Mouse (Mus musculus): ENCODE results near the gene Ap1s2. TPM values are rescaled to one million over a fixed set of nuclear protein-coding genes. Genes with fewer than 3 reads are reported as not detected.

Ap1s2 gene
- total and polyA plus RNA-seq, 3 experiments: 9.3 to 10.1 TPM; not detected in 1

DNA sequence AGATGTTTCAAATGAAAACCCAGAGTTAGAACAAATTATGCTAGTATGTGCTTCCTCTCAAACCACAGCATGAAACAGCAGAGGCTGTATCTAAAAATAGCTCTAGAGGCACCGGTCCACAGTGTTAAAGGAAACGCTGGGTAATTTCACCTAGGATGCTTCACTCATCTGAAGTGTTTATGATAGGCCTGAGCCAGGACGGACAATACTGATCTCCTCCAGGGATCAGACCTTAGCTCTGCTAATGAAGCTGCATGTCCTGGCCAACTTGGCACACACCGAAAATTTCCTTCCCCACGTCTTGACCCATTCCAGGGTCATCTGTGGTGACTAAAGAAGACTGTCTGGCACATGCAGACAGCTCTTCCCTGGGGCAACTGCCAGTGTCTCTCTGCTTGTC, 29.4 kb upstream of the Ap1s2 start:
- TF ChIP-seq CHD1 (IDR thresholded peaks at IDR 0.05; ENCODE audit: low read depth, low read length): no peak
- TF ChIP-seq ELF1 (IDR thresholded peaks at IDR 0.05; ENCODE audit: low read depth, low read length): no peak
- TF ChIP-seq RAD21 (IDR thresholded peaks at IDR 0.05; ENCODE audit: low read depth, low read length): no peak
- TF ChIP-seq POLR2A (IDR thresholded peaks at IDR 0.05; ENCODE audit: control insufficient read depth in 1 of 2, insufficient read depth in 1 of 2, low read depth in 1 of 2, low read length in 2 of 2, poor library complexity in 1 of 2): no peak
- TF ChIP-seq GABPA (IDR thresholded peaks at IDR 0.05; ENCODE audit: low read depth, low read length): no peak
- no peak for TF ChIP-seq NRF1 (IDR thresholded peaks at IDR 0.05; ENCODE audit: insufficient read depth, low read depth, low read length, poor library complexity, severe bottlenecking)
- TF ChIP-seq CHD2 (IDR thresholded peaks at IDR 0.05; ENCODE audit: low read length): no peak
- no peak for TF ChIP-seq ZC3H11A (IDR thresholded peaks at IDR 0.05; ENCODE audit: low read depth, low read length)
- no peak for TF ChIP-seq USF2 (IDR thresholded peaks at IDR 0.05; ENCODE audit: borderline replicate concordance in 1 of 2, insufficient read depth in 1 of 2, low read depth in 1 of 2, low read length in 2 of 2)
- TF ChIP-seq RCOR1 (IDR thresholded peaks at IDR 0.05; ENCODE audit: low read depth, low read length): no peak
- TF ChIP-seq KAT2A (conservative IDR thresholded peaks at IDR 0.05; ENCODE audit: low read depth, low read length): no peak
- TF ChIP-seq JUND (IDR thresholded peaks at IDR 0.05; ENCODE audit: low read depth, low read length): no peak
- TF ChIP-seq BHLHE40 (IDR thresholded peaks at IDR 0.05; ENCODE audit: borderline replicate concordance, low read depth, low read length): no peak
- TF ChIP-seq GATA1 (IDR thresholded peaks at IDR 0.05; ENCODE audit: low read depth, low read length): no peak
- no peak for TF ChIP-seq USF1 (IDR thresholded peaks at IDR 0.05; ENCODE audit: low read depth, low read length)
- TF ChIP-seq EP300 (IDR thresholded peaks at IDR 0.05; ENCODE audit: low read depth in 1 of 2, low read length in 2 of 2): no peak
- no peak for DNase-seq (ENCODE audit: low read depth, low spot score)
- no peaks in the 10 kb centered on the region for H3K4me1 ChIP-seq (ENCODE audit: control insufficient read depth in 1 of 2, insufficient read depth in 2 of 2, low read length in 2 of 2)
- no peak overlapping the region for H3K27ac ChIP-seq (ENCODE audit: control insufficient read depth, low read depth, low read length)
- H3K9ac ChIP-seq (ENCODE audit: control insufficient read depth, low read depth, low read length, poor library complexity, severe bottlenecking): no peak overlapping the region
- H3K27me3 ChIP-seq (ENCODE audit: control insufficient read depth in 1 of 2, insufficient read depth in 2 of 2, low read length in 2 of 2): no peaks in the 10 kb centered on the region; a peak in 2 of 4 replicates
- H3K4me3 ChIP-seq (ENCODE audit: control insufficient read depth in 1 of 2, insufficient read depth in 1 of 2, low read depth in 2 of 2, low read length in 2 of 2): no peak overlapping the region
- no peaks in the 10 kb centered on the region for H3K79me2 ChIP-seq (ENCODE audit: control insufficient read depth, insufficient read depth, low read length, poor library complexity)
- no peaks in the 10 kb centered on the region for H3K9me3 ChIP-seq (replicated peaks; ENCODE audit: insufficient read depth, low read length)
- no peaks in the 10 kb centered on the region for H3K36me3 ChIP-seq (ENCODE audit: control insufficient read depth in 1 of 2, insufficient read depth in 2 of 2, low read length in 2 of 2)

DNA sequence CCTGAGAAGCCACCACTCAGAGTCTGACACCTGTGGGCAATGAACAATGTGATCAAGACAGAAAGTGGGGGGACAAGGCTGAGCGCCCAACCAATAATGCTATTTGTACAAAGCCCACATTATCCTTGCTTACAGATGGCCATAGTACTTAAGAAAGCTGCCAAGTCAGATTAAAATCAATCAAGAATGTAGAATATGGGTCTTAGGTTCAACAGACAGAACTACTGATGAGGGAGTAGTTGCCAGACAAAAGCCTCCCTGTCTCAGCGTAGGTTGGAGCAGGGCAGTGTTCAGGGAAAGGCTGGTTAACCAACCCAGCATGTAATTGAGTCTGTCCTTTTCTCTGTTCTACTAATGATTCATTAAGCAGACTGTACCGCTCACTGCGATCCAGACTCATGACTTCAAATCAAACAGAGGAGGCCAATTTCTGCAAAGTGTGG, 23.3 kb upstream of the Ap1s2 start:
- no peaks in the 10 kb centered on the region for H3K79me2 ChIP-seq (ENCODE audit: control insufficient read depth, insufficient read depth, low read length, poor library complexity)
- no peak for TF ChIP-seq SMC3 (IDR thresholded peaks at IDR 0.05; ENCODE audit: low read depth, low read length)
- TF ChIP-seq POLR2AphosphoS5 (IDR thresholded peaks at IDR 0.05; ENCODE audit: borderline replicate concordance, low read depth, low read length): no peak
- no peak for TF ChIP-seq ELF1 (IDR thresholded peaks at IDR 0.05; ENCODE audit: low read depth, low read length)
- no peak for TF ChIP-seq NELFE (IDR thresholded peaks at IDR 0.05; ENCODE audit: low read depth, low read length)
- TF ChIP-seq MAX (IDR thresholded peaks at IDR 0.05; ENCODE audit: low read length): no peak
- no peak for TF ChIP-seq USF2 (IDR thresholded peaks at IDR 0.05; ENCODE audit: borderline replicate concordance in 1 of 2, insufficient read depth in 1 of 2, low read depth in 1 of 2, low read length in 2 of 2)
- no peak for DNase-seq (ENCODE audit: low read depth, low spot score)
- peaks cover 0 to 2% of the 10 kb centered on the region in 2 experiments; a peak in 3 of 4 replicates for H3K27me3 ChIP-seq (ENCODE audit: control insufficient read depth in 1 of 2, insufficient read depth in 2 of 2, low read length in 2 of 2)
- H3K36me3 ChIP-seq (ENCODE audit: control insufficient read depth in 1 of 2, insufficient read depth in 2 of 2, low read length in 2 of 2): no peaks in the 10 kb centered on the region
- H3K9ac ChIP-seq (ENCODE audit: control insufficient read depth, low read depth, low read length, poor library complexity, severe bottlenecking): no peak overlapping the region
- H3K27ac ChIP-seq (ENCODE audit: control insufficient read depth, low read depth, low read length): no peak overlapping the region
- no peaks in the 10 kb centered on the region for H3K4me1 ChIP-seq (ENCODE audit: control insufficient read depth in 1 of 2, insufficient read depth in 2 of 2, low read length in 2 of 2)
- H3K4me3 ChIP-seq (ENCODE audit: control insufficient read depth in 1 of 2, insufficient read depth in 1 of 2, low read depth in 2 of 2, low read length in 2 of 2): no peak overlapping the region
- no peaks in the 10 kb centered on the region for H3K9me3 ChIP-seq (replicated peaks; ENCODE audit: insufficient read depth, low read length)

All from MEL (cell line).